Mouse (Mus musculus): ENCODE measurements at regions not wholly inside any gene's neighbourhood (a gene's known extent, or its start where the extent isn't known, plus 50 kb on each side); places are given as distances from the start of the nearest gene placed in this dataset.

GRCm38 (mm10) chrX:140277978-140278729, 63.9 kb upstream of the Frmpd3 start:
- 26% methylated on average over 58 of the region's 69 CpGs for WGBS
- Histone ChIP-seq H3K9ac (ENCODE audit: low read depth, low read length) (no peak overlapping the region), H3K9me3 (replicated peaks; ENCODE audit: low read length) (no peaks in the 10 kb centered on the region), H3K36me3 (ENCODE audit: insufficient read depth, low read length) (no peaks in the 10 kb centered on the region), H3K27ac (no peak overlapping the region), H3K27me3 (ENCODE audit: insufficient read depth, low read length) (peaks cover 19% of the 10 kb centered on the region; the same call in 1 of the 2 replicates), H3K4me1 (replicated peaks; ENCODE audit: insufficient read depth, low read length) (no peaks in the 10 kb centered on the region), H3K4me3 (replicated peaks; ENCODE audit: low read depth, low read length) (peak overlapping the region; percentile 41), H3K4me2 (ENCODE audit: low read length) (peak overlapping the region; percentile 81)
- DNase-seq (ENCODE audit: low spot score) (no peak), ATAC-seq (replicated peaks; ENCODE audit: low FRiP score, low read depth) (no peak)
- TF ChIP-seq CTCF (IDR thresholded peaks at IDR 0.05; ENCODE audit: low read depth), result no peak

DNA sequence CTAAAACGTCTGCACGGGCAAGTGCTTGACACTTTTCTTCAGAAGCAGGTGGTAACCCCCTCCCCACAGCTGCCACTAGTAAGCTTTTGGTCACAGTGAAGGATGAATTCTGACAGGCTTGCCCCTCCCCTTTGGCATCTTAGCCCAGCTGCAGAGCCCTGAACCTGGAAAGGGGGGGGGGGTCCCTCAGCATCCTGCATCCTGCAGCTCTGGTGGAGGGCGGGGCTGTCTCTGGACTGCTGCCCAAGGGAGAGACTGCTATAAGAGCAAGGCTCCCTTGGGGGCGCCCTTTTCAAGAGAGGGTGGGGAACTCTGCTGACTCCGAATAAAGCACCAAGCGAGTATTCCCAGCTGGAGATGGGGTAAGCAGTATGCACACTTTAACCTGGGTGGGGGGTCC, 62.8 kb upstream of the Frmpd3 start:
- ATAC-seq (replicated peaks; ENCODE audit: low FRiP score, low read depth) (peak; percentile 43; the same call in 1 of the 2 replicates), DNase-seq (ENCODE audit: low spot score) (no peak)
- Histone ChIP-seq H3K9me3 (replicated peaks; ENCODE audit: low read length) (no peaks in the 10 kb centered on the region), H3K27me3 (ENCODE audit: insufficient read depth, low read length) (peaks cover 19% of the 10 kb centered on the region; the same call in 1 of the 2 replicates), H3K4me3 (replicated peaks; ENCODE audit: low read depth, low read length) (no peak overlapping the region), H3K36me3 (ENCODE audit: insufficient read depth, low read length) (no peaks in the 10 kb centered on the region), H3K9ac (ENCODE audit: low read depth, low read length) (no peak overlapping the region), H3K4me2 (ENCODE audit: low read length) (no peak overlapping the region), H3K4me1 (replicated peaks; ENCODE audit: insufficient read depth, low read length) (no peaks in the 10 kb centered on the region), H3K27ac (no peak overlapping the region)
- WGBS, result 37% methylated on average over 6 of the region's 6 CpGs
- TF ChIP-seq CTCF (IDR thresholded peaks at IDR 0.05; ENCODE audit: low read depth), result peak; percentile 18; the same call in 1 of the 2 replicates

DNA sequence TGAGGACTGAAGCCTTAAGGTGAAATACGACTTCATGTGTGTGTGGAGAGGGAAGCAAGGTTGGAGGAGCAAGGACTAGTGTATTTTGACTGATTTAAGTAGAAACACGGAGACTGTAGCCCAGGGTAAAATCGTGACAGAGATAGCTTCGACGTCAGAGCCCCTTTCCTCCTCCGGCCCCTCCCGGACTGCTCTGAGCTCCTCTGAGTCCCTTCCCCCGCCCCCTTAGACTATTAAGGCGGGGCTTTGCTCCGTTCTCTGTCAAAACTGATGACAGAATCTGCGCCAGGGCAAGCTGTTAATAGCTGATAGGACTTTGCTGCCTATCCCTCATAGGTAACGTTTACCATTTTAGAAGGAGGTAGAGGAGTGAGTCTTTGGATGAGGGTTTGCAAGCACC, 62.0 kb upstream of the Frmpd3 start:
- Histone ChIP-seq H3K9me3 (replicated peaks; ENCODE audit: low read length) (no peaks in the 10 kb centered on the region), H3K9ac (ENCODE audit: low read depth, low read length) (no peak overlapping the region), H3K27me3 (ENCODE audit: insufficient read depth, low read length) (peaks cover 19% of the 10 kb centered on the region; the same call in 1 of the 2 replicates), H3K4me3 (replicated peaks; ENCODE audit: low read depth, low read length) (no peak overlapping the region), H3K4me2 (ENCODE audit: low read length) (0 out of 2 replicates have a peak overlapping the region, but pooled peaks have one; percentile 13), H3K36me3 (ENCODE audit: insufficient read depth, low read length) (no peaks in the 10 kb centered on the region), H3K4me1 (replicated peaks; ENCODE audit: insufficient read depth, low read length) (no peaks in the 10 kb centered on the region), H3K27ac (no peak overlapping the region)
- DNase-seq (ENCODE audit: low spot score) (no peak), ATAC-seq (replicated peaks; ENCODE audit: low FRiP score, low read depth) (no peak)
- 24% methylated on average over 12 of the region's 12 CpGs for WGBS
- no peak for TF ChIP-seq CTCF (IDR thresholded peaks at IDR 0.05; ENCODE audit: low read depth)

Data from kidney, postnatal 0 days (tissue).